Mouse (Mus musculus): ENCODE measurements around the gene 1700019A02Rik. TPM values are rescaled to one million over a fixed set of nuclear protein-coding genes. Genes with fewer than 3 reads are reported as not detected.

Gene 1700019A02Rik
- polyA plus RNA-seq, 1 experiment from 2014 or later, result not detected

Other genes starting within 250 kb of the 1700019A02Rik start
- 3.4 and 7.9 TPM in 2 replicates for gene 1700019D03Rik, start 167.5 kb downstream of the 1700019A02Rik start, polyA plus RNA-seq (2016; fragmentation: Nextera tagmentation; extraction: Ambion mirVana)
- gene Mstn, start 126.0 kb downstream of the 1700019A02Rik start, polyA plus RNA-seq (2016; fragmentation: Nextera tagmentation; extraction: Ambion mirVana), result 1.6 and 4.6 TPM in 2 replicates
- 18.8 and 25.1 TPM in 2 replicates for gene Pms1, start 109.4 kb upstream of the 1700019A02Rik start, polyA plus RNA-seq (2016; fragmentation: Nextera tagmentation; extraction: Ambion mirVana)
- gene Ormdl1, start 109.5 kb upstream of the 1700019A02Rik start, polyA plus RNA-seq (2016; fragmentation: Nextera tagmentation; extraction: Ambion mirVana), result 87.6 and 91.4 TPM in 2 replicates
- 0.42 TPM in 1 of 2 replicates, not detected in the other for gene Gm28778, start 109.5 kb upstream of the 1700019A02Rik start, polyA plus RNA-seq (2016; fragmentation: Nextera tagmentation; extraction: Ambion mirVana)
- gene Osgepl1, start 126.0 kb upstream of the 1700019A02Rik start, polyA plus RNA-seq (2016; fragmentation: Nextera tagmentation; extraction: Ambion mirVana), result 26.2 and 26.7 TPM in 2 replicates
- gene Asdurf, start 165.0 kb upstream of the 1700019A02Rik start, polyA plus RNA-seq (2016; fragmentation: Nextera tagmentation; extraction: Ambion mirVana), result 2.1 TPM in 1 of 2 replicates, not detected in the other
- gene Gm28551, start 165.0 kb upstream of the 1700019A02Rik start, polyA plus RNA-seq (2016; fragmentation: Nextera tagmentation; extraction: Ambion mirVana), result 1.0 and 1.1 TPM in 2 replicates
- gene Asnsd1, start 165.1 kb upstream of the 1700019A02Rik start, polyA plus RNA-seq (2016; fragmentation: Nextera tagmentation; extraction: Ambion mirVana), result 83.7 and 92.6 TPM in 2 replicates